Mouse (Mus musculus): ENCODE measurements around the gene Zbtb6. TPM values are rescaled to one million over a fixed set of nuclear protein-coding genes. Genes with fewer than 3 reads are reported as not detected.

Zbtb6 gene
- polyA plus RNA-seq (2015; fragmentation: Nextera tagmentation; extraction: Ambion mirVana): 8.7 and 9.5 TPM in 2 replicates

DNA sequence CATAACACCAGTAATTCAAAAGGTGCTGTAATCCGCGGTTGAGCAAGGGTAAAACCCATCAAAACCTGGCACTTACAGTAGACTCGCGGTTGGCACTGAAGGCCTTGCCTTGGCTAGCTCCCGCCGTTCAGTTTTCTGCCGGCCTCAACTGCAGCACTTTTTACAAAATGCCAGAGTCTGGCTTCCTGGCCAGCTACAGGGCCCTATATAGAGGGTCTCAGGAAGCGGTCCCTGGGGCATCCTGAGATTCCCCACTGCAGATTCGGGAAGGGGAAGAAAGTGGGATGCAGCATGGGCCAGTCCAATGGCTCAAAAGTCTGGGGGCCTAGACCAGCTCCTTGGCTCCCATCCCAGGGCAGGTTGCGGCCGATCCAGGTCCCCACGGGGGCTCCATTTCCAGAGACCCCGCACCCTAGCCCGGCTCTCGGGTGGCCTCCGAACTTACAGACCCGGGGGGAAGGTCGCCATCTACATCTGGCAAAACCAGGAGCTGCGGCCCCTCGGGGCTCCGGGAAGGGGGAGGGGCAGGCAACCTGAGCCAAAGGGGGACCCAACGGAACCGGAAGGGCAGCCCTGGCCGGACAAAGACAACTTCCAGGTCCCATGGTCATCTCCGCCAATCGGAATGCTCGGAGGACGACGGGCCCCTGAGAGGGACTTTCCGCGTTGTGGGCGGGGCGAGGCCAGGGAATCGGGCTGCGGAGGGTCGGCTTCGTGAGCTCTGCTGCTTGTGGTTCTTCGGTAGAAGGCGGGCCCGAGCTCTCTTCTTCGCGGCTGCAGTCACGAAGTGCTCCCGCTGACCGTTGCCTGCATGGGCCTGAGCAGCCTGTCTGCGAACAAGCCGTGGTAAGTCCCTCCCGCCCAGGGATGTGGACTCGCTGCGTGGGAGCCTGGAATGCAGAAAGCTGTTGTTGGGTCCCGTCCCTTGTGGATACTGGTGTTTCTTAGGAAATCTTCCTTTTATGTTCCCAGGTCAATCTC lies at the start of gene Zbtb6, which contains the start of the genes Zbtb26 and Rabgap1:
TSS of gene Zbtb6 (minus strand) at position 561 of the 981 bp plus-strand sequence.
TSS of gene Zbtb26 (minus strand) at position 525 of the 981 bp plus-strand sequence.
TSS of gene Rabgap1 (plus strand) at position 669 of the 981 bp plus-strand sequence.
- Histone ChIP-seq H3K36me3 (ENCODE audit: control insufficient read depth, insufficient read depth, low read length) (no peaks in the 10 kb centered on the region), H3K4me1 (ENCODE audit: control insufficient read depth, insufficient read depth, low read length) (peaks cover 5% of the 10 kb centered on the region), H3K9ac (ENCODE audit: low read length) (peak within 1 kb of the TSS; percentile 94), H3K9me3 (replicated peaks; ENCODE audit: control insufficient read depth, low read length) (no peaks in the 10 kb centered on the region), H3K4me3 (replicated peaks; ENCODE audit: low read length) (peak within 1 kb of the TSS; percentile 92), H3K27ac (ENCODE audit: low read length) (peak within 1 kb of the TSS; percentile 83), H3K27me3 (ENCODE audit: control insufficient read depth, insufficient read depth, low read length) (no peaks in the 10 kb centered on the region), H3K4me2 (ENCODE audit: low read depth, low read length) (peak within 1 kb of the TSS; percentile 61)
- under 1% methylated on average over 51 of the region's 51 CpGs for WGBS
- peak; percentile 100 for ATAC-seq (ENCODE audit: insufficient read depth, low FRiP score)

- H3K4me1 ChIP-seq (ENCODE audit: control insufficient read depth, insufficient read depth, low read length): no peaks in the 10 kb centered on the region
- no peak overlapping the region for H3K27ac ChIP-seq (ENCODE audit: low read length)
- no peaks in the 10 kb centered on the region for H3K27me3 ChIP-seq (ENCODE audit: control insufficient read depth, insufficient read depth, low read length)
- no peak overlapping the region for H3K4me3 ChIP-seq (replicated peaks; ENCODE audit: low read length)
- H3K9me3 ChIP-seq (replicated peaks; ENCODE audit: control insufficient read depth, low read length): no peaks in the 10 kb centered on the region
- no peak overlapping the region for H3K9ac ChIP-seq (ENCODE audit: low read length)
- H3K36me3 ChIP-seq (ENCODE audit: control insufficient read depth, insufficient read depth, low read length): peaks cover 15% of the 10 kb centered on the region
- whole genome bisulfite sequencing: 93% methylated on average over 2 of the region's 2 CpGs
- ATAC-seq (ENCODE audit: insufficient read depth, low FRiP score): no peak
- H3K4me2 ChIP-seq (ENCODE audit: low read depth, low read length): no peak overlapping the region
Measured at GRCm38 (mm10) chr2:37488956-37489355, 46.0 kb upstream of the Zbtb6 start.

GRCm38 (mm10) chr2:37486408-37486807 lies 43.4 kb upstream of the Zbtb6 start:
- no peak for ATAC-seq (ENCODE audit: insufficient read depth, low FRiP score)
- peaks cover 18% of the 10 kb centered on the region for H3K36me3 ChIP-seq (ENCODE audit: control insufficient read depth, insufficient read depth, low read length)
- no peak overlapping the region for H3K27ac ChIP-seq (ENCODE audit: low read length)
- H3K4me1 ChIP-seq (ENCODE audit: control insufficient read depth, insufficient read depth, low read length): no peaks in the 10 kb centered on the region
- H3K4me3 ChIP-seq (replicated peaks; ENCODE audit: low read length): no peak overlapping the region
- no peaks in the 10 kb centered on the region for H3K27me3 ChIP-seq (ENCODE audit: control insufficient read depth, insufficient read depth, low read length)
- H3K9me3 ChIP-seq (replicated peaks; ENCODE audit: control insufficient read depth, low read length): no peaks in the 10 kb centered on the region
- no peak overlapping the region for H3K4me2 ChIP-seq (ENCODE audit: low read depth, low read length)
- H3K9ac ChIP-seq (ENCODE audit: low read length): no peak overlapping the region

GRCm38 (mm10) chr2:37485370-37485769 lies 42.4 kb upstream of the Zbtb6 start:
- H3K36me3 ChIP-seq (ENCODE audit: control insufficient read depth, insufficient read depth, low read length): peaks cover 18% of the 10 kb centered on the region

GRCm38 (mm10) chr2:37484165-37484564 lies 41.2 kb upstream of the Zbtb6 start:
- H3K4me1 ChIP-seq (ENCODE audit: control insufficient read depth, insufficient read depth, low read length): no peaks in the 10 kb centered on the region
- no peak for ATAC-seq (ENCODE audit: insufficient read depth, low FRiP score)
- H3K36me3 ChIP-seq (ENCODE audit: control insufficient read depth, insufficient read depth, low read length): peaks cover 12% of the 10 kb centered on the region
- no peak overlapping the region for H3K4me3 ChIP-seq (replicated peaks; ENCODE audit: low read length)
- no peaks in the 10 kb centered on the region for H3K27me3 ChIP-seq (ENCODE audit: control insufficient read depth, insufficient read depth, low read length)
- 84% methylated on average over 2 of the region's 2 CpGs for WGBS
- H3K9ac ChIP-seq (ENCODE audit: low read length): no peak overlapping the region
- no peak overlapping the region for H3K27ac ChIP-seq (ENCODE audit: low read length)
- no peaks in the 10 kb centered on the region for H3K9me3 ChIP-seq (replicated peaks; ENCODE audit: control insufficient read depth, low read length)
- H3K4me2 ChIP-seq (ENCODE audit: low read depth, low read length): no peak overlapping the region

More at GRCm38 (mm10) chr2:37485370-37485769, 42.4 kb upstream of the Zbtb6 start:
- H3K4me2 ChIP-seq (ENCODE audit: low read depth, low read length): no peak overlapping the region
- no peaks in the 10 kb centered on the region for H3K4me1 ChIP-seq (ENCODE audit: control insufficient read depth, insufficient read depth, low read length)
- no peak overlapping the region for H3K27ac ChIP-seq (ENCODE audit: low read length)
- H3K27me3 ChIP-seq (ENCODE audit: control insufficient read depth, insufficient read depth, low read length): no peaks in the 10 kb centered on the region
- H3K4me3 ChIP-seq (replicated peaks; ENCODE audit: low read length): no peak overlapping the region
- H3K9me3 ChIP-seq (replicated peaks; ENCODE audit: control insufficient read depth, low read length): no peaks in the 10 kb centered on the region
- 83% methylated on average over 1 of the region's 1 CpGs for WGBS
- no peak overlapping the region for H3K9ac ChIP-seq (ENCODE audit: low read length)
- ATAC-seq (ENCODE audit: insufficient read depth, low FRiP score): no peak

DNA sequence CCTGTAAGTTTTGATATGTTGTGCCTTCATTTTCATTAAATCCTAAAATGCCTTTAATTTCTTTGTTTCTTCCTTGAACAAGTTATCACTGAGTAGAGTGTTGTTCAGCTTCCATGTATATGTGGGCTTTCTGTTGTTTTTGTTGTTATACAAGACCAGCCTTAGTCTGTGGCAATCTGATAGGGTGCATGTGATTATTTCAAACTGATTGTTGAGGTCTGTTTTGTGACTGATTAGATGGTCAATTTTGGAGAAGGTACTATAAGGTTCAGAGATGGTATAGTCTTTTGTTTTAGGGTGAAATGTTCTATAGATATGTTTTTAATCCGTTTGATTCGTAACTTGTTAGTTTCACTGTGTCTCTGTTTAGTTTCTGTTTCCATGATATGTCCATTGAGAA lies 37.1 kb upstream of the Zbtb6 start:
- H3K27me3 ChIP-seq (ENCODE audit: control insufficient read depth, insufficient read depth, low read length): no peaks in the 10 kb centered on the region
- peaks cover 27% of the 10 kb centered on the region; the same call in 1 of the 2 replicates for H3K36me3 ChIP-seq (ENCODE audit: control insufficient read depth, insufficient read depth, low read length)
- H3K9ac ChIP-seq (ENCODE audit: low read length): no peak overlapping the region
- H3K4me1 ChIP-seq (ENCODE audit: control insufficient read depth, insufficient read depth, low read length): no peaks in the 10 kb centered on the region
- no peak overlapping the region for H3K4me3 ChIP-seq (replicated peaks; ENCODE audit: low read length)
- 91% methylated on average over 2 of the region's 2 CpGs for WGBS
- H3K4me2 ChIP-seq (ENCODE audit: low read depth, low read length): no peak overlapping the region
- no peak overlapping the region for H3K27ac ChIP-seq (ENCODE audit: low read length)
- no peak for ATAC-seq (ENCODE audit: insufficient read depth, low FRiP score)
- H3K9me3 ChIP-seq (replicated peaks; ENCODE audit: control insufficient read depth, low read length): no peaks in the 10 kb centered on the region

DNA sequence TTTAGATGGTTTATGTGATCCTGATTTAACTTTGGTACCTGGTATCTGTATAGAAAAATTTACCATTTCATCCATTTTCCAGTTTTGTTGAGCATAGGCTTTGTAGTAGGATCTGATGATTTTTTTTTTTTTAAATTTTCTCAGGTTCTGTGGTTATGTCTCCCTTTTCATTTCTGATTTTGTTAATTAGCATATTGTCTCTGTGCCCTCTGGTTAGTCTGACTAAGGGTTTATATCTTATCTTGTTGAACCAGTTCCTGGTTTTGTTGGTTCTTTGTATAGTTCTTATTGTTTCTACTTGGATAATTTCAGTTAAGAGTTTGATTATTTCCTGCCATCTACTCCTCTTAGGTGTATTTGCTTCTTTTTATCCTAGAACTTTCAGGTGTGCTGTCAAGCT lies 36.6 kb upstream of the Zbtb6 start:
- H3K36me3 ChIP-seq (ENCODE audit: control insufficient read depth, insufficient read depth, low read length): peaks cover 27% of the 10 kb centered on the region; the same call in 1 of the 2 replicates
- no peak overlapping the region for H3K4me3 ChIP-seq (replicated peaks; ENCODE audit: low read length)
- ATAC-seq (ENCODE audit: insufficient read depth, low FRiP score): no peak

DNA sequence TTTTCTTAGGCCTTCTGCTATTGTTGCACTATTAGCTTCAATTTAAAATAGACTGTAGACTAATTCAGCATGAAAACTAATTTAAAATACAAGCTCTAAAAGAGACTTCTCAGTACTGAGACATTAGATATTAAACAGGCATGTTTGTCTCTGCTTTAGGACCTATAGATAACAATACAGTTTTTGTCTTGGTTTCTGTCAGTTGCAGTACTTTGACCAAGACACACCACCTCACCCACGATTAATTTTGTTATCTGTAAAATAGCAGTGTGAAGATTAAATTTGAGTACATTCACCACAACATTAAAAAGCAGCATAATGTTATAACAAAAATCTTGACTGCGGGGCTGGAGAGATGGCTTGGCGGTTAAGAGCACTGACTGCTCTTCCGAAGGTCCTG lies 23.3 kb upstream of the Zbtb6 start:
- WGBS: 95% methylated on average over 4 of the region's 4 CpGs

More for the DNA sequence above, 36.6 kb upstream of the Zbtb6 start:
- no peak overlapping the region for H3K9ac ChIP-seq (ENCODE audit: low read length)
- no peak overlapping the region for H3K4me2 ChIP-seq (ENCODE audit: low read depth, low read length)
- no peaks in the 10 kb centered on the region for H3K9me3 ChIP-seq (replicated peaks; ENCODE audit: control insufficient read depth, low read length)
- no peaks in the 10 kb centered on the region for H3K27me3 ChIP-seq (ENCODE audit: control insufficient read depth, insufficient read depth, low read length)
- no peaks in the 10 kb centered on the region for H3K4me1 ChIP-seq (ENCODE audit: control insufficient read depth, insufficient read depth, low read length)
- no peak overlapping the region for H3K27ac ChIP-seq (ENCODE audit: low read length)

DNA sequence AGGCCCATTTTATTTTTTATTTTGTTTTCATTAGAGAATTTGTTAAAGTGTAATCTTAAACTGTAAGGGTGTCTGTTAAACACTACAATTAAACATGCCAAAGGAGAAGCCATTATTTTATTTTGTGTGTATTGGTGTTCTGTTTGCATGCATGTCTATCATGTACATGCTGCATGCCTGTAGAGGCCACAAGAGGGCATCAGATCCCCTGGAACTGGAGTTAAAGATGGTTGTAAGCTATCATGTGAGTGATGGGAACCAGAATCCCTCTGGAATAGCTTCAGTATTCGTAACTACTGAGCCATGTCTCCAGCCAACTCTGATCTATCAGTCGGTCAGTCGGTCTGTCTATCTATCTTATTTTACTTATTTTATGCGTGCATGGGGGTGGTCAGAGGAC lies 17.7 kb upstream of the Zbtb6 start:
- no peaks in the 10 kb centered on the region for H3K9me3 ChIP-seq (replicated peaks; ENCODE audit: control insufficient read depth, low read length)
- no peaks in the 10 kb centered on the region for H3K27me3 ChIP-seq (ENCODE audit: control insufficient read depth, insufficient read depth, low read length)
- 96% methylated on average over 4 of the region's 4 CpGs for WGBS
- no peak for ATAC-seq (ENCODE audit: insufficient read depth, low FRiP score)
- H3K4me2 ChIP-seq (ENCODE audit: low read depth, low read length): no peak overlapping the region
- no peak overlapping the region for H3K4me3 ChIP-seq (replicated peaks; ENCODE audit: low read length)
- no peak overlapping the region for H3K9ac ChIP-seq (ENCODE audit: low read length)
- H3K27ac ChIP-seq (ENCODE audit: low read length): no peak overlapping the region
- no peaks in the 10 kb centered on the region for H3K36me3 ChIP-seq (ENCODE audit: control insufficient read depth, insufficient read depth, low read length)
- H3K4me1 ChIP-seq (ENCODE audit: control insufficient read depth, insufficient read depth, low read length): no peaks in the 10 kb centered on the region

More for the DNA sequence above, 23.3 kb upstream of the Zbtb6 start:
- H3K4me1 ChIP-seq (ENCODE audit: control insufficient read depth, insufficient read depth, low read length): no peaks in the 10 kb centered on the region
- peaks cover 13% of the 10 kb centered on the region; the same call in 1 of the 2 replicates for H3K36me3 ChIP-seq (ENCODE audit: control insufficient read depth, insufficient read depth, low read length)
- no peak overlapping the region for H3K27ac ChIP-seq (ENCODE audit: low read length)
- no peaks in the 10 kb centered on the region for H3K27me3 ChIP-seq (ENCODE audit: control insufficient read depth, insufficient read depth, low read length)
- no peak for ATAC-seq (ENCODE audit: insufficient read depth, low FRiP score)
- H3K9me3 ChIP-seq (replicated peaks; ENCODE audit: control insufficient read depth, low read length): no peaks in the 10 kb centered on the region
- H3K4me3 ChIP-seq (replicated peaks; ENCODE audit: low read length): no peak overlapping the region
- no peak overlapping the region for H3K4me2 ChIP-seq (ENCODE audit: low read depth, low read length)
- no peak overlapping the region for H3K9ac ChIP-seq (ENCODE audit: low read length)
